Mouse (Mus musculus) frontal cortex, postnatal 36 days (tissue): ENCODE results near the gene Thada.

Experiments
- DNase-seq, 2 experiments: peaks; one replicate each; pipeline ENCODE4 v3.0.0; 2022; ENCODE audit warnings: low spot score in 2 of 2

Gene Thada

GRCm38 (mm10) chr17:84146458-84147182 lies 319.4 kb downstream of the Thada start:
- no peak for DNase-seq

- no peak for DNase-seq
Observed at GRCm38 (mm10) chr17:84145826-84146287, 320.1 kb downstream of the Thada start.

GRCm38 (mm10) chr17:84144762-84145599 lies 321.0 kb downstream of the Thada start:
- no peak for DNase-seq

- DNase-seq, result no peak
Observed at GRCm38 (mm10) chr17:84144130-84144529, 321.9 kb downstream of the Thada start.

GRCm38 (mm10) chr17:84143219-84143844 lies 322.7 kb downstream of the Thada start:
- no peak for DNase-seq

GRCm38 (mm10) chr17:84141691-84142090 lies 324.3 kb downstream of the Thada start:
- DNase-seq, result no peak

- no peak for DNase-seq
Observed at GRCm38 (mm10) chr17:84140822-84141507, 325.0 kb downstream of the Thada start.
